Mouse (Mus musculus): Measurements from ENCODE around the gene Ipo5. TPM values are rescaled to one million over a fixed set of nuclear protein-coding genes. Genes with fewer than 3 reads are reported as not detected.

Ipo5 gene
- polyA plus RNA-seq, 1 experiment from 2014 or later = 103 TPM

- H3K27ac ChIP-seq = no peak overlapping the region
- no peak overlapping the region for H3K9ac ChIP-seq (replicated peaks)
- no peak overlapping the region for H3K4me2 ChIP-seq
- no peak for ATAC-seq (ENCODE audit: insufficient number of reproducible peaks, insufficient read depth, low FRiP score, low TSS enrichment, low read depth)
- H3K36me3 ChIP-seq = no peaks in the 10 kb centered on the region
- no peaks in the 10 kb centered on the region for H3K9me3 ChIP-seq
- peaks cover 5% of the 10 kb centered on the region for H3K4me1 ChIP-seq (replicated peaks)
- no peak overlapping the region for H3K4me3 ChIP-seq (replicated peaks)
- 44% methylated on average over 8 of the region's 8 CpGs for WGBS
- H3K27me3 ChIP-seq = no peaks in the 10 kb centered on the region
These were observed 49.5 kb downstream of the Ipo5 start for GRCm38 (mm10) chr14:120960551-120960950.

DNA sequence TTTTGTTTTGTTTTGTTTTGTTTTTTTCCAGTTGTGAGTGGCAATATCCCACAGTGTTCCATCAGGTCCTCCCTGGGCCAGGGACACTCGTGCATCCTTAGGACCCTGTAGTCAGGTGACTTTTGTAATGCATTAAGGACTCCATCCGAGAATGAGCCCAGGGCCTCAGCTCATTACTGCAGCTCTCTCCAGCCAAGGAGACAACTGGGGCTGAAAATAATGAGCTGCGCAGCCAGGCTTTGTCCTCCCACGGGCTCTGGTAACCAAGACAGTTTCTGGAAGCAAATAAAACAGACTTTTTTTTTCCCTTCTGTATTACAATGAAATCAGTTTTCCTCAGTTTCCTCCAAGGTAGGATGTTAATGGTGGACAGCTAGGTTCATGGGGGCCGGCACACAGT is 50.0 kb downstream of the Ipo5 start:
- no peaks in the 10 kb centered on the region for H3K9me3 ChIP-seq
- no peaks in the 10 kb centered on the region for H3K36me3 ChIP-seq
- no peak overlapping the region for H3K4me2 ChIP-seq
- no peak for ATAC-seq (ENCODE audit: insufficient number of reproducible peaks, insufficient read depth, low FRiP score, low TSS enrichment, low read depth)
- H3K4me3 ChIP-seq (replicated peaks) = no peak overlapping the region
- peaks cover 6% of the 10 kb centered on the region for H3K4me1 ChIP-seq (replicated peaks)
- no peak overlapping the region for H3K27ac ChIP-seq
- 52% methylated on average over 5 of the region's 5 CpGs for WGBS
- no peaks in the 10 kb centered on the region for H3K27me3 ChIP-seq
- no peak overlapping the region for H3K9ac ChIP-seq (replicated peaks)

- Histone ChIP-seq H3K9ac (replicated peaks) (no peak overlapping the region), H3K27ac (no peak overlapping the region), H3K4me1 (replicated peaks) (peaks cover 10% of the 10 kb centered on the region; the same call in 1 of the 2 replicates), H3K4me3 (replicated peaks) (no peak overlapping the region), H3K9me3 (0 out of 2 replicates have a peak, but pooled peaks cover 4% of the 10 kb centered on the region), H3K4me2 (no peak overlapping the region), H3K27me3 (peaks cover 3% of the 10 kb centered on the region; the same call in 1 of the 2 replicates), H3K36me3 (no peaks in the 10 kb centered on the region)
- no peak for ATAC-seq (ENCODE audit: insufficient number of reproducible peaks, insufficient read depth, low FRiP score, low TSS enrichment, low read depth)
- WGBS = 89% methylated on average over 6 of the region's 6 CpGs
These were observed 56.0 kb downstream of the Ipo5 start for GRCm38 (mm10) chr14:120967072-120967471.

DNA sequence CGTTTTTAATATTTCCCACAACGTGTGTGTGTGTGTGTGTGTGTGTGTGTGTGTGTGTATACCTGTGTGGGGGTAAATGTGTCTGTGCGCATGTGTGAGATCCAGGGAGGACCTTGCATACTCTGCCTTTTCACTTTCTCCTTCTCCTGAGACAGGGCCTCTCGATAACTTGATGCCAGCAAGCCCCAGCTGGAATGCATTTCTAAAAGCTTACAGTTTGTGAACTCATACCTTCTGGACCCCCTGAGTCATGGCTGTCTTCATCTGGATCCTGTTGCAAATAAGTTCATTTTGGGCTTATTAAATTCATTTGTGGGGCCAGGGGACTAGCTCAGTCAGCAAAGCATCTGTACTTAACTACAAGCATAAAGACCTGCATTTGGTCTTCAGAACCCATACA is 57.7 kb downstream of the Ipo5 start:
- Histone ChIP-seq H3K4me2 (no peak overlapping the region), H3K4me3 (replicated peaks) (no peak overlapping the region), H3K27me3 (peaks cover 3% of the 10 kb centered on the region; the same call in 1 of the 2 replicates), H3K27ac (peak overlapping the region; percentile 62), H3K9ac (replicated peaks) (no peak overlapping the region), H3K36me3 (no peaks in the 10 kb centered on the region), H3K9me3 (0 out of 2 replicates have a peak, but pooled peaks cover 4% of the 10 kb centered on the region), H3K4me1 (replicated peaks) (peaks cover 10% of the 10 kb centered on the region; the same call in 1 of the 2 replicates)
- 64% methylated on average over 4 of the region's 4 CpGs for WGBS
- no peak for ATAC-seq (ENCODE audit: insufficient number of reproducible peaks, insufficient read depth, low FRiP score, low TSS enrichment, low read depth)

DNA sequence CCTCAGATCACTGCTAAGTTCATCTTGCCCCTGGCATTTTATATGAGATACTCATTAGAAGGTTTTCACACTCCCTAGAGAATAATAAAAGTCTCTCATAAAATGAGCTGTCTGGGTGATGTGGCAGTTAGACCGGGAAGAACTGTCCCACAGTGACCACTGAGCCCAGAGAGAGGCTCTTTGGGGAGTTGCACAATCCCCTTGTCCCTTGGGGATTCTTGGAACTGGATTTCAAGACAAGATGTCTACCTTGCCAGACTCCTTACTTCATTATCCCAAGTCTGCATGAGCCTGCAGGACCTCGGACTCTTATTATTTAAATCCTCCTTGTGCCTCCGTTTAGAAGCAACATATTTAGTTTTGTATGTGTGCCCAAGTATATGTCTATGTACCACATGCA is 58.6 kb downstream of the Ipo5 start:
- 75% methylated on average over 3 of the region's 3 CpGs for WGBS
- peaks cover 10% of the 10 kb centered on the region; the same call in 1 of the 2 replicates for H3K4me1 ChIP-seq (replicated peaks)
- H3K27me3 ChIP-seq = peaks cover 3% of the 10 kb centered on the region; the same call in 1 of the 2 replicates
- H3K9ac ChIP-seq (replicated peaks) = no peak overlapping the region
- H3K9me3 ChIP-seq = 0 out of 2 replicates have a peak, but pooled peaks cover 4% of the 10 kb centered on the region
- no peak overlapping the region for H3K4me3 ChIP-seq (replicated peaks)
- no peak overlapping the region for H3K4me2 ChIP-seq
- H3K27ac ChIP-seq = no peak overlapping the region
- ATAC-seq (ENCODE audit: insufficient number of reproducible peaks, insufficient read depth, low FRiP score, low TSS enrichment, low read depth) = no peak
- H3K36me3 ChIP-seq = no peaks in the 10 kb centered on the region

- no peak for ATAC-seq (ENCODE audit: insufficient number of reproducible peaks, insufficient read depth, low FRiP score, low TSS enrichment, low read depth)
- 75% methylated on average over 8 of the region's 8 CpGs for WGBS
- Histone ChIP-seq H3K27ac (no peak overlapping the region), H3K4me3 (replicated peaks) (no peak overlapping the region), H3K36me3 (no peaks in the 10 kb centered on the region), H3K4me2 (no peak overlapping the region), H3K27me3 (peaks cover 3% of the 10 kb centered on the region; the same call in 1 of the 2 replicates), H3K9ac (replicated peaks) (no peak overlapping the region), H3K9me3 (0 out of 2 replicates have a peak, but pooled peaks cover 4% of the 10 kb centered on the region), H3K4me1 (replicated peaks) (peaks cover 8% of the 10 kb centered on the region; the same call in 1 of the 2 replicates)
These were observed 59.6 kb downstream of the Ipo5 start for GRCm38 (mm10) chr14:120970637-120971036.

- WGBS = 67% methylated on average over 6 of the region's 6 CpGs
- no peak overlapping the region for H3K27ac ChIP-seq
- no peak for ATAC-seq (ENCODE audit: insufficient number of reproducible peaks, insufficient read depth, low FRiP score, low TSS enrichment, low read depth)
- H3K9me3 ChIP-seq = 0 out of 2 replicates have a peak, but pooled peaks cover 4% of the 10 kb centered on the region
- H3K36me3 ChIP-seq = no peaks in the 10 kb centered on the region
- H3K9ac ChIP-seq (replicated peaks) = no peak overlapping the region
- peaks cover 7% of the 10 kb centered on the region; the same call in 1 of the 2 replicates for H3K4me1 ChIP-seq (replicated peaks)
- no peak overlapping the region for H3K4me2 ChIP-seq
- no peak overlapping the region for H3K4me3 ChIP-seq (replicated peaks)
- peaks cover 3% of the 10 kb centered on the region; the same call in 1 of the 2 replicates for H3K27me3 ChIP-seq
These were observed 60.3 kb downstream of the Ipo5 start for GRCm38 (mm10) chr14:120971313-120971712.

GRCm38 (mm10) chr14:120979559-120979958 is 68.5 kb downstream of the Ipo5 start:
- 52% methylated on average over 3 of the region's 3 CpGs for WGBS
- Histone ChIP-seq H3K36me3 (no peaks in the 10 kb centered on the region), H3K9me3 (no peaks in the 10 kb centered on the region)

DNA sequence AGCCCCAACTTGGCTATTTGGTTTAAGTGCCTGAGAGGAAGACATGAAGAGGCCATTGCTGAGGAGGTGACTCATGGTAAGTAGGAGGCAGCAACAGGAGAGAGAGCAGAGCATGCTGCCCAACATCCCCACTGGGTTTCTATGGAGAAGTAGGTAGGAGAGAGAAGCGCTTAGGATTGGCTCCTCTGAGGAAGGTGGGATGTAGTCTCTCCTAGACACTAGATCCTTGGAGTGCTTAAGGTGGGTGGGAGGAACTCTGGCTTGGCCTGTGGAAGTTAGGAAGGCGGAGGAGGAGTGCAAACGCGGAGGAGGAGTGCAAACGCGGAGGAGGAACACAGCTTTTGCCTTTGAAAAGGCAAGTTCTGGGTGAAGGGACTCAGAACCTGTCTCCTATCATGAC is 78.1 kb downstream of the Ipo5 start:
- Histone ChIP-seq H3K9me3 (no peaks in the 10 kb centered on the region), H3K4me1 (replicated peaks) (no peaks in the 10 kb centered on the region), H3K4me3 (replicated peaks) (no peak overlapping the region), H3K27me3 (no peaks in the 10 kb centered on the region), H3K27ac (no peak overlapping the region), H3K9ac (replicated peaks) (no peak overlapping the region), H3K36me3 (no peaks in the 10 kb centered on the region), H3K4me2 (no peak overlapping the region)
- 74% methylated on average over 6 of the region's 6 CpGs for WGBS
- ATAC-seq (ENCODE audit: insufficient number of reproducible peaks, insufficient read depth, low FRiP score, low TSS enrichment, low read depth) = no peak

More at GRCm38 (mm10) chr14:120979559-120979958, 68.5 kb downstream of the Ipo5 start:
- H3K4me2 ChIP-seq = no peak overlapping the region
- no peak overlapping the region for H3K27ac ChIP-seq
- no peak overlapping the region for H3K9ac ChIP-seq (replicated peaks)
- peaks cover 5% of the 10 kb centered on the region for H3K4me1 ChIP-seq (replicated peaks)
- H3K27me3 ChIP-seq = no peaks in the 10 kb centered on the region
- no peak overlapping the region for H3K4me3 ChIP-seq (replicated peaks)
- ATAC-seq (ENCODE audit: insufficient number of reproducible peaks, insufficient read depth, low FRiP score, low TSS enrichment, low read depth) = no peak

Other genes starting within 250 kb of the Ipo5 start
- 58.2 and 62.1 TPM in 2 replicates for gene Farp1, start 124.0 kb downstream of the Ipo5 start, polyA plus RNA-seq (2016; fragmentation: Nextera tagmentation; extraction: Ambion mirVana)

Measured in limb, embryonic 12.5 days (tissue).